Mouse (Mus musculus) bone marrow, adult 2 months (tissue): ENCODE measurements at regions not wholly inside any gene's neighbourhood (a gene's known extent, or its start where the extent isn't known, plus 50 kb on each side); places are given as distances from the start of the nearest gene placed in this dataset.

ENCODE experiments used
- CTCF ChIP-seq: fragments of 200-500 bp; IDR thresholded peaks from 2 replicates; pipeline ENCODE4 v1.5.1; 2011; ENCODE audit warnings: low read length, control low read depth; ENCODE audit not compliant: control insufficient read depth, insufficient read depth
- POLR2A ChIP-seq: fragments of 200-500 bp; IDR thresholded peaks from 2 replicates; pipeline ENCODE4 v1.6.1; 2011; ENCODE audit warnings: low read depth, mild to moderate bottlenecking, control low read depth, low read length, borderline replicate concordance; ENCODE audit not compliant: control insufficient read depth

- no peak for TF ChIP-seq CTCF
- no peak for TF ChIP-seq POLR2A
Measured at GRCm38 (mm10) chr15:59816031-59816430, 200.4 kb downstream of the 4933412E24Rik start.
